Mouse (Mus musculus) liver, postnatal 0 days (tissue): ENCODE measurements around the gene Slc39a11. TPM values are rescaled to one million over a fixed set of nuclear protein-coding genes. Genes with fewer than 3 reads are reported as not detected.

Experiments
- ATAC-seq: fragments of 200-750 bp; cut with Nextera tagmentation; 2 replicates; pipeline ENCODE4 v1.8.0; 2017; ENCODE audit warnings: mild to moderate bottlenecking, moderate library complexity
- DNase-seq: peaks from one replicate; pipeline ENCODE4 v3.0.0-alpha.2; 2016
- H3K27ac ChIP-seq: fragments of 300-500 bp; sonication (generic); 2 replicates; pipeline ENCODE4 v1.5.1; 2014; ENCODE audit warnings: antibody characterized with exemption, moderate library complexity, mild to moderate bottlenecking, low read depth
- H3K27me3 ChIP-seq: fragments of 300-500 bp; sonication (generic); 2 replicates; pipeline ENCODE4 v1.6.1; 2014; ENCODE audit warnings: low read length, control low read depth, mixed read lengths; ENCODE audit not compliant: insufficient read depth
- H3K36me3 ChIP-seq: fragments of 300-500 bp; sonication (generic); replicated peaks from 2 replicates; pipeline ENCODE4 v1.6.1; 2014; ENCODE audit warnings: mild to moderate bottlenecking, control low read depth, low read length, moderate library complexity, mixed read lengths; ENCODE audit not compliant: insufficient read depth
- H3K4me1 ChIP-seq: fragments of 300-500 bp; sonication (generic); 2 replicates; pipeline ENCODE4 v1.6.1; 2014; ENCODE audit warnings: antibody characterized with exemption, mild to moderate bottlenecking, control low read depth; ENCODE audit not compliant: insufficient read depth
- H3K4me2 ChIP-seq: fragments of 300-500 bp; sonication (generic); 2 replicates; pipeline ENCODE4 v1.6.1; 2014; ENCODE audit warnings: low read depth, mild to moderate bottlenecking, low read length, moderate library complexity, mixed read lengths
- H3K4me3 ChIP-seq: fragments of 300-500 bp; sonication (generic); 2 replicates; pipeline ENCODE4 v1.5.1; 2014; ENCODE audit warnings: low read depth, low read length
- H3K9ac ChIP-seq: fragments of 300-500 bp; sonication (generic); replicated peaks from 2 replicates; pipeline ENCODE4 v1.6.1; 2014; ENCODE audit warnings: mild to moderate bottlenecking, moderate library complexity
- H3K9me3 ChIP-seq: fragments of 300-500 bp; sonication (generic); 2 replicates; pipeline ENCODE4 v1.6.1; 2016; ENCODE audit warnings: mild to moderate bottlenecking, control low read depth, low read length, mixed read lengths
- CTCF ChIP-seq: sonication (generic); IDR thresholded peaks from 2 replicates; pipeline ENCODE4 v1.5.1; 2016; ENCODE audit warnings: antibody characterized with exemption, low read depth
- EP300 ChIP-seq: IDR thresholded peaks from 2 replicates; pipeline ENCODE4 v1.6.1; 2016; ENCODE audit warnings: antibody characterized with exemption, low read depth, mild to moderate bottlenecking
- WGBS: fragments of 180-500 bp; shearing (Covaris S2); extraction: QIAGEN DNeasy Blood & Tissue Kit; methylation state at CpG from one replicate; pipeline ENCODE4 v1.1.7; 2014; ENCODE audit not compliant: insufficient replicate concordance; 5-methylcytosine and 5-hydroxymethylcytosine counted together
- polyA plus RNA-seq: library from polyadenylated mRNA; unstranded; fragments of >200 nt; fragmentation: Nextera tagmentation; extraction: Ambion mirVana; gene quantifications from 2 replicates; pipeline ENCODE4 v1.2.1, GENCODE M21; 2015

Slc39a11 gene
- polyA plus RNA-seq, 1 experiment from 2014 or later, result 10.9 TPM

GRCm38 (mm10) chr11:113654561-113655270, 4.8 kb upstream of the Slc39a11 start:
- Histone ChIP-seq H3K27me3 (no peaks in the 10 kb centered on the region), H3K4me3 (no peak overlapping the region), H3K36me3 (peaks cover 71% of the 10 kb centered on the region), H3K9me3 (no peaks in the 10 kb centered on the region), H3K27ac (no peak overlapping the region), H3K4me1 (peaks cover 12% of the 10 kb centered on the region; the same call in 1 of the 2 replicates), H3K9ac (no peak overlapping the region), H3K4me2 (no peak overlapping the region)
- WGBS, result 90% methylated on average over 18 of the region's 18 CpGs
- DNase-seq (no peak), ATAC-seq (no peak)
- no peak for TF ChIP-seq CTCF
- no peak for TF ChIP-seq EP300

- Histone ChIP-seq H3K27ac (no peak overlapping the region), H3K9ac (no peak overlapping the region), H3K36me3 (peaks cover 66% of the 10 kb centered on the region), H3K4me2 (no peak overlapping the region), H3K4me1 (peaks cover 13% of the 10 kb centered on the region; the same call in 1 of the 2 replicates), H3K27me3 (no peaks in the 10 kb centered on the region), H3K9me3 (no peaks in the 10 kb centered on the region), H3K4me3 (no peak overlapping the region)
- 94% methylated on average over 15 of the region's 15 CpGs for WGBS
- ATAC-seq (no peak), DNase-seq (no peak)
- no peak for TF ChIP-seq CTCF
- no peak for TF ChIP-seq EP300
Measured at GRCm38 (mm10) chr11:113654105-113654504, 4.2 kb upstream of the Slc39a11 start.

DNA sequence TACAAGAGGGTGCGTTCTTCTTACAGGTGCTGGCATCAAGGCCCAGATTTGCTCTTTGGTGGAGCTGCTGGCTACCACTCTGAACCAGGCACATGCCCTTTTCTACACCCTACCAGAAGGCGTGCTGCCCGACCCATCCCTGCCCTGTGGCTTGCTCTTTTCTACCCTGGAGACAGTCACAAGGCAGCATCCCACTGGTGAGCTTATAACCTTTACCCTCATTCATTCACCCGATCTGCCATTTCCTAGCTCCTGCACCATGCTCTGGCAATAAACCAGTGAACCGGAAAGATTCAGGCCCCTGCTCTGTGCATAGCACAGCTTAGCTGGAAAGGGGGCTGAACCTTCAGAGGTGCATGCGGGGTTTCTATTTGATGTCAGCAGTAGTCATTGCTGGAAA, 2.6 kb upstream of the Slc39a11 start:
- Histone ChIP-seq H3K27ac (no peak overlapping the region), H3K36me3 (peaks cover 52% of the 10 kb centered on the region), H3K9ac (no peak overlapping the region), H3K4me2 (no peak overlapping the region), H3K9me3 (no peaks in the 10 kb centered on the region), H3K4me1 (peaks cover 18% of the 10 kb centered on the region), H3K4me3 (no peak overlapping the region), H3K27me3 (no peaks in the 10 kb centered on the region)
- ATAC-seq (no peak), DNase-seq (no peak)
- 90% methylated on average over 6 of the region's 6 CpGs for WGBS
- TF ChIP-seq CTCF, result no peak
- no peak for TF ChIP-seq EP300

- TF ChIP-seq CTCF, result peak; percentile 57
- no peak for TF ChIP-seq EP300
- H3K27ac ChIP-seq, result peak overlapping the region; percentile 53; the same call in 1 of the 2 replicates
- no peak overlapping the region for H3K4me2 ChIP-seq
- H3K36me3 ChIP-seq, result peaks cover 46% of the 10 kb centered on the region
- H3K4me3 ChIP-seq, result no peak overlapping the region
- ATAC-seq (no peak), DNase-seq (peak; percentile 55)
- 52% methylated on average over 8 of the region's 8 CpGs for WGBS
- H3K9me3 ChIP-seq, result no peaks in the 10 kb centered on the region
- peaks cover 18% of the 10 kb centered on the region for H3K4me1 ChIP-seq
- H3K27me3 ChIP-seq, result no peaks in the 10 kb centered on the region
- no peak overlapping the region for H3K9ac ChIP-seq
Measured at GRCm38 (mm10) chr11:113651907-113652273, 2.0 kb upstream of the Slc39a11 start.

- peaks cover 40% of the 10 kb centered on the region for H3K36me3 ChIP-seq
Measured at GRCm38 (mm10) chr11:113651206-113651906, 1.5 kb upstream of the Slc39a11 start.

DNA sequence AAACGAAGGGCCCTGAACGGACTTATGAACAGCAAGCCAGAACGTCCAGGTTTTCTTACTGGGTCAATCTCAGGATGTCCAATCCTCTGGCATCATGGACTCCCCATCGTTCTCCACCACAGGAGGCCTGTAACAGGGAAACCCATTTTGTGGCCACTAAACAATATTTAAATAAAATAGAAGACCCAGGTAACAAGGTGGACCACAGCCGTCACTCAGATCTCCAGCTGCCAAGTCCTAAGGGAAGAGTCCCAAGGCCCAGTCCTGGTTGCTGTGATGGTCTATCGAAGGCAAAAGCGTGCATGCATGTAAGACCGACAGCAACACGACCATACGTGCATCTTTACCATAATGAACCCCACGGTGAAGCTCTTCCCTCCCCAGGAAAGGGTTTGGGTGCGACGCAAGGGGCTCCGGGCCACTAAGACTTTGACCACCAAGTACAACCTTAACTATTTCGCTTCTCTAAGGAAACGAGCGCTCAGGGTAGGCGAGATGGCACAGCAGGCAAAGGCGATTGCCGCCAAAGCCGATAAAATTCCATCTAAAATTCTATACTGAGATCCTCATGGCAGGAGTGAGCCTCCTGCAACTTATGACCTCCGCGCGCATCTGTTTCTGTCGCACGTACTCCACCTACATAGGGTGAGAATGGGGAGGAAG, 1.1 kb downstream of the Slc39a11 start, which contains the start of gene Cog1:
Gene Cog1, plus strand, starts transcription at position 480 of the 663 bp plus-strand sequence.
- peaks cover 18% of the 10 kb centered on the region for H3K36me3 ChIP-seq
- peak within 1 kb of the TSS; percentile 96 for H3K9ac ChIP-seq
- peak within 1 kb of the TSS; percentile 83 for H3K4me3 ChIP-seq
- ATAC-seq (peak; percentile 2; the same call in 1 of the 2 replicates), DNase-seq (no peak)
- H3K4me2 ChIP-seq, result peak within 1 kb of the TSS; percentile 76
- peak within 1 kb of the TSS; percentile 83 for H3K27ac ChIP-seq
- TF ChIP-seq CTCF, result no peak
- no peak for TF ChIP-seq EP300
- WGBS, result 41% methylated on average over 26 of the region's 26 CpGs
- no peaks in the 10 kb centered on the region for H3K27me3 ChIP-seq
- H3K4me1 ChIP-seq, result peaks cover 18% of the 10 kb centered on the region
- H3K9me3 ChIP-seq, result no peaks in the 10 kb centered on the region

More at GRCm38 (mm10) chr11:113651206-113651906, 1.5 kb upstream of the Slc39a11 start:
- Histone ChIP-seq H3K4me2 (peak overlapping the region; percentile 76), H3K27me3 (no peaks in the 10 kb centered on the region), H3K4me3 (peak overlapping the region; percentile 17), H3K4me1 (peaks cover 18% of the 10 kb centered on the region), H3K27ac (peak overlapping the region; percentile 83), H3K9me3 (no peaks in the 10 kb centered on the region), H3K9ac (no peak overlapping the region)
- DNase-seq, result peak; percentile 55
- 71% methylated on average over 22 of the region's 22 CpGs for WGBS
- peak; percentile 58; the same call in 1 of the 2 replicates for TF ChIP-seq EP300
- TF ChIP-seq CTCF, result no peak
- ATAC-seq, result peak; percentile 47
